Mouse (Mus musculus): ENCODE measurements around the gene Alkal2. TPM values are rescaled to one million over a fixed set of nuclear protein-coding genes. Genes with fewer than 3 reads are reported as not detected.

The Alkal2 gene
- polyA plus RNA-seq (2017; shearing (Covaris generic)) = not detected

DNA sequence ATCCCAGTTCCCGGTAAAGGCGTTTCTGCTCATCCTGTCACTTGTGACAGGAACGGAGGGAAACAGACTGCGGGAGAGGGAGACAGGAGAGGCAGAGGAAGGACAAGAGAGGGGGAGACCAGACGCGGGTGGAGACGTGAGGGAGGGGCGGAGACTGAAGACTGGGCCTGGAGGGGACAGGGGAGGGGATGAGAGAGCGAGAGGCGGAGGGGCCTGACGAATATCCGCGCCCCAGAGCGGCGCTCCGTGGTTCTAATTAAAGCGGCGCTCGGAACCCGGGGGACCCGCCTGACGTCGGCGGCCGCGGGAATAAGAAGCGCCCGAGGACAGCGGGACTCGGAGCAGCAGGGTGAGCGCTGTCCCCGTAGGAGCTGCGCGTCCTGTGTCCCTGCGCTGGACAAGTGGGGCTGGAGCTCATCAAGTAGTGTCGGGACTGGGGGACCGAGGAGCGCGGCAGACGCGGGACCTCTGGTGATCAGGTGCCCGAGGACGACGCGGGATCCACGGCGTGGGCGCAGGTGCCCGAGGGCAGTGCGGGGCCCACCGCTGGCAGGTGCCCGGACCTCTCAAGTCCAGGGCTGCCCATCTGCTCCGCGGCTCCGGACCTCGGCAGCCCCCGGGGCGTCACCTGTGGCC is at the start of gene Alkal2:
Alkal2 (plus strand) TSS at position 337 of the 636 bp plus-strand sequence.

DNA sequence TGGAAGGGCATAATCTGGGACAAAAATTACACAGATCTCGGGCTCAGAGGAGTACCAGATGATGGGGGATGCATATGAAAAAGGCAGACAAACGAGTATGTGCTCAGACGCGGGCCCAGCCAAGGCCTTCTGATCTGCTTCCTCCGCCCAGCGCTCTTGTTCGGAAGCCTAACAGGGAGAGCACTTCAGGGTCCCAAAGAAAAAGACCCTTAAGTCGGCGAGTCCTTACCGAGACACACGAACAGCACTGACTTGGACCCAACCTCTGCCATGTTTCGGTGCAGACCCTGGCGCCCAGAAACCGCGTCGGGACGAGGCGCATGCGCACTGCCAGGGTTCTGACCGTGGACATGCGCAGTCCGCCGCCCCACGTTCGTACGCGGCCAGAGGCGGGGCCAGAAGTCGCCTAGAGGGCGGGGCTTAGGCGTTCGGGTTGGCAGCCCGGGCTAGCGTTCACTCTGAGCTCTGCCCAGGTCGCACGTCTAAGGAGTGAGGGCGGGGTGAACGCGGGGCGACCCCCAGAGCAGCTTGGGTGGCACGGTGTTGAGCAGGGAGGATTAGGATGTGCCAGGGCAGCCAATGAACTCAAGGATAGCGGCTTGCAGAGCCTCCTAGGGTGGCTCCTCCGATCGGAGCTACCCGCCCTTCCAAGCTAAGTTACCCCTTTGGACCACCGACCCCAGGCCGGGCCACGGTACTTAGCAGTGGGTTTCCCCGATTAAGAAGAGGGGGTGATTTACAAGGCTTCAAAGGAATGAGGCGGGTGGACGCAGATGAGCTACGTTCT is 27.3 kb downstream of the Alkal2 start, which contains the start of the genes Acp1 and Sh3yl1:
Acp1 (minus strand) TSS at position 329 of the 787 bp plus-strand sequence.
Sh3yl1 (plus strand) TSS at position 408 of the 787 bp plus-strand sequence.

Other genes with a start within 250 kb of the Alkal2 start
- gene Acp1, start 27.3 kb downstream of the Alkal2 start, polyA plus RNA-seq (2017; shearing (Covaris generic)) = 66.4 TPM
- gene Sh3yl1, start 27.3 kb downstream of the Alkal2 start, polyA plus RNA-seq (2017; shearing (Covaris generic)) = 1.0 TPM
- gene Fam110c, start 189.5 kb downstream of the Alkal2 start, polyA plus RNA-seq (2017; shearing (Covaris generic)) = 0.80 TPM